Mouse (Mus musculus) kidney, embryonic 14.5 days (tissue): Measurements from ENCODE around the gene Acot6. TPM values are rescaled to one million over a fixed set of nuclear protein-coding genes. Genes with fewer than 3 reads are reported as not detected.
"Not testable (repeated sequence)": the region's sequence is repeated elsewhere in the genome, so short reads cannot be mapped to it uniquely, and the experiment has no call there.

Source experiments
- ATAC-seq: fragments of 200-750 bp; cut with Nextera tagmentation; 2 replicates; pipeline ENCODE4 v1.8.0; 2017; ENCODE audit warnings: moderate number of reproducible peaks, mild to moderate bottlenecking, moderate TSS enrichment, moderate library complexity; ENCODE audit not compliant: low FRiP score, low TSS enrichment
- H3K27ac ChIP-seq: fragments of 300-500 bp; sonication (generic); 2 replicates; pipeline ENCODE4 v1.5.1; 2014; ENCODE audit warnings: low read depth, mild to moderate bottlenecking, low read length, moderate library complexity, mixed read lengths
- H3K27me3 ChIP-seq: fragments of 300-500 bp; sonication (generic); 2 replicates; pipeline ENCODE4 v1.6.1; 2014; ENCODE audit warnings: mild to moderate bottlenecking, low read length; ENCODE audit not compliant: control insufficient read depth, insufficient read depth
- H3K36me3 ChIP-seq: fragments of 300-500 bp; sonication (generic); 2 replicates; pipeline ENCODE4 v1.6.1; 2014; ENCODE audit warnings: low read length, mixed read lengths; ENCODE audit not compliant: control insufficient read depth, insufficient read depth
- H3K4me1 ChIP-seq: fragments of 300-500 bp; sonication (generic); 2 replicates; pipeline ENCODE4 v1.6.1; 2014; ENCODE audit warnings: low read length, mixed read lengths; ENCODE audit not compliant: control insufficient read depth, insufficient read depth
- H3K4me2 ChIP-seq: fragments of 300-500 bp; sonication (generic); replicated peaks from 2 replicates; pipeline ENCODE4 v1.6.1; 2014; ENCODE audit warnings: low read depth, mild to moderate bottlenecking, low read length
- H3K4me3 ChIP-seq: fragments of 300-500 bp; sonication (generic); 2 replicates; pipeline ENCODE4 v1.5.1; 2014; ENCODE audit warnings: mild to moderate bottlenecking, low read length
- H3K9ac ChIP-seq: fragments of 300-500 bp; sonication (generic); 2 replicates; pipeline ENCODE4 v1.6.1; 2014; ENCODE audit warnings: low read depth, mild to moderate bottlenecking, low read length, moderate library complexity
- H3K9me3 ChIP-seq: fragments of 300-500 bp; sonication (generic); 2 replicates; pipeline ENCODE4 v1.6.1; 2016; ENCODE audit warnings: low read length; ENCODE audit not compliant: control insufficient read depth
- WGBS: fragments of 180-500 bp; shearing (Covaris S2); extraction: QIAGEN DNeasy Blood & Tissue Kit; methylation state at CpG from one replicate; pipeline ENCODE4 v1.1.7; 2014; 5-methylcytosine and 5-hydroxymethylcytosine counted together
- polyA plus RNA-seq: library from polyadenylated mRNA; unstranded; fragments of >200 nt; fragmentation: Nextera tagmentation; extraction: Ambion mirVana; gene quantifications from 2 replicates; pipeline ENCODE4 v1.2.1, GENCODE M21; 2014

Gene Acot6
- 1.7 and 2.0 TPM in 2 replicates for polyA plus RNA-seq

DNA sequence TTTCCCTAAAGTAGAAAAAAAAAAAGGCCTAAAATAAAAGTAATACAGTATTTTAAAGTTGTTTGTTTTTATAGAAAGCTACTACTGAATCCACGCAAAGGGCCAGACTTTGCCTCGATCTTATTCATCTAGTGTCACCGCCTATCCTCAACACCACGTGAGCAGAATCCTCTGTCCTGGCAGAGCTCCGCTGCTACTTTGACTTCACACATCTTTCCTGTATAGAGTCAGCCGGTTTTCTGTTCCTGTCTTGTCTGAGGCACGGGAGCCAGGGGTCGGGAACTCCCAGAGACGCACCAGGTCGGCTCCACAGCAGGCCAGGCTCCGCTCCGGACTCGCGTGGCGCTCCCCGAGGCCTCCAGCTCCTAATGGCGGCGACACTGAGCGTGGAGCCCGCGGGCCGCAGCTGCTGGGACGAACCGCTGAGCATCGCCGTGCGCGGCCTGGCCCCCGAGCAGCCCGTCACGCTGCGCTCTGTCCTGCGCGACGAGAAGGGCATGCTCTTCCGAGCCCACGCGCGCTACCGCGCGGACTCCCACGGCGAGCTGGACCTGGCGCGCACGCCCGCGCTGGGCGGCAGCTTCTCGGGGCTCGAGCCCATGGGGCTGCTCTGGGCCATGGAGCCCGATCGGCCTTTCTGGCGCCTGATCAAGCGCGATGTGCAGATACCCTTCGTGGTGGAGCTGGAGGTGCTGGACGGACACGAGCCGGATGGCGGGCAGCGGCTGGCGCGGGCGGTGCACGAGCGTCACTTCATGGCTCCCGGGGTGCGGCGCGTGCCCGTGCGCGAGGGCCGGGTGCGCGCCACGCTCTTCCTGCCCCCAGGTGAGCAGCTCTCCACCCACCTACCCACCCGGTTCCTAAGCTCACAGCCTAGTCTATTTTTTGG lies at the start of gene Acot6:
Acot6 (plus strand) TSS at position 51 of the 889 bp plus-strand sequence.
- not testable (repeated sequence) for H3K27me3 ChIP-seq, H3K9me3 ChIP-seq, H3K27ac ChIP-seq, H3K36me3 ChIP-seq, H3K4me1 ChIP-seq
- Histone ChIP-seq H3K9ac (peak within 1 kb of the TSS; percentile 65), H3K4me2 (peak within 1 kb of the TSS; percentile 78), H3K4me3 (peak within 1 kb of the TSS; percentile 50)
- WGBS, result under 1% methylated on average over 49 of the region's 80 CpGs
- peak; percentile 76 for ATAC-seq

DNA sequence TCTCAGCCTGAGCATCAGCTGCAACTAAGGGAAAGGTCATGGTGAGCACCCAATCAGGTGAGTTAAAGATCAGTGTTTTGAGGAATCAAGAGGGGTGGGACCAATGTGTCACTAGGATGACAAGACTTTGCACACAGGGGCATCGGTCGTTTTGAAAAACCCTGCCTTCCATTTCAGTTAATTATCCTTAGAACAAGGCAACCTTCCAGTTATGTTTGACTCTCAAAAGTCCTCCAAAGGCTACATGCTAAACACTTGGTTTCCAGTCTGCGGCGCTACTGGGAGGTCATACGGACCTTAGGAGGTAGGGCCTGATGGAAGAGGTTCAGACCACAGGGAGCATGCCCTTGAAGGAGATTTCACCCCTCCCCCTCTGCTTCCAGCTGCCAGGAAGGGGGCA lies 49.7 kb upstream of the Acot6 start:
- H3K27me3 ChIP-seq, H3K9ac ChIP-seq, H3K4me2 ChIP-seq, H3K4me1 ChIP-seq, H3K4me3 ChIP-seq, H3K27ac ChIP-seq, H3K36me3 ChIP-seq, ATAC-seq, H3K9me3 ChIP-seq: not testable (repeated sequence)
- WGBS, result 83% methylated on average over 5 of the region's 5 CpGs

DNA sequence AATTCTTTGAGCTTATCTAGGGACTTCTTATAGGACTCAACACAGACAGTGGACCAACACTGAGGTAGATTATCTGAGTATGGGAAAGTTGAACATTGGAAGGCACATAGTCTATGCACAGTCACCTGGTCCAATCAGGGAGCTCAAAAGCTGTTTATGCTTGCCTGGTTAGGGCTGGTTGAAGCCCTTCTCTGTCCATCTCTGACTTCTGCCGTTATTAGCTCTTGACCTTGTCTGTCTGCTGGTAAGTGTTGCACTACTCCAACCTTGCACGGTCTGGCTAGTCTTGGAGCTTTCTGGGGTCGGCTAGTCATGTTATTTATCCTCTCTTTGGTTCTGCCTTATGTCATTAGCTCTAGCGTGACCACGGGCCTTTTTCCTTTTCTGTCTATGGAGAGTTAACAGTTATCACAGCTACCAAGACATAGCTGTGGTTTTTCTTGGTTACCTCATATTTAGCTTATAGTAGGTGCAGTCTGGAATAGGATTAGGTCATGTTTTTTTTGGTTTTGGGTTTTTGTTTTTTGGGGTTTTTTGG lies 48.4 kb upstream of the Acot6 start, which contains the start of gene Acot3:
Acot3 (plus strand) TSS at position 208 of the 538 bp plus-strand sequence.
- WGBS, result 78% methylated on average over 5 of the region's 5 CpGs
- Histone ChIP-seq H3K4me1 (no peaks in the 10 kb centered on the region), H3K9ac (no peak within 1 kb of the TSS), H3K27ac (no peak within 1 kb of the TSS), H3K4me3 (no peak within 1 kb of the TSS), H3K9me3 (peaks cover 7% of the 10 kb centered on the region), H3K4me2 (0 out of 2 replicates have a peak within 1 kb of the TSS, but pooled peaks have one; percentile 79), H3K36me3 (no peaks in the 10 kb centered on the region), H3K27me3 (peaks cover 9% of the 10 kb centered on the region; the same call in 1 of the 2 replicates)
- no peak for ATAC-seq

GRCm38 (mm10) chr12:84052609-84053008 lies 47.8 kb upstream of the Acot6 start:
- Histone ChIP-seq H3K4me3 (no peak overlapping the region), H3K4me2 (no peak overlapping the region), H3K9ac (no peak overlapping the region), H3K27me3 (peaks cover 9% of the 10 kb centered on the region; the same call in 1 of the 2 replicates), H3K9me3 (peaks cover 7% of the 10 kb centered on the region), H3K36me3 (no peaks in the 10 kb centered on the region), H3K4me1 (no peaks in the 10 kb centered on the region), H3K27ac (no peak overlapping the region)
- WGBS, result 89% methylated on average over 7 of the region's 7 CpGs
- no peak for ATAC-seq

DNA sequence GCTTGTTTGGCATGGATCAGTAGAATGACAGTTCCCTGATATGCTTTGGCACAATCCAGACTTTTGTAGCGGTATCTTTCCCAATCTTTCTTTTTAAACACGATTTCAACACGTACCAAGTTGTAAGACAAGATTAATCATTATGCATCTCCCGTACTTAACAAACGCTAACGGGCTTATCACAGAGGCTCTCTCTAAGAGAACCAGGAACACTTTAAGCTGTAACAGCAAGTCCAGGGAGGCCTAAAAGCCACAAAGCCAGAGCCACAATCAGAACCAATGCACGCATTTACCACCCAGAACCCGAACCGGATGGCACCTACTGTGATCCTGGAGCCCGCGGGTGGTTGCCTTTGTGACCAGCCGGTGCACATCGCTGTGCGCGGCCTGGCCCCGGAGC lies 47.3 kb upstream of the Acot6 start:
- H3K9ac ChIP-seq, result peak overlapping the region; percentile 50; the same call in 1 of the 2 replicates
- H3K4me1 ChIP-seq, result no peaks in the 10 kb centered on the region
- peaks cover 5% of the 10 kb centered on the region for H3K9me3 ChIP-seq
- ATAC-seq, result no peak
- H3K4me3 ChIP-seq, result peak overlapping the region; percentile 42
- no peak overlapping the region for H3K27ac ChIP-seq
- no peaks in the 10 kb centered on the region for H3K36me3 ChIP-seq
- peak overlapping the region; percentile 79 for H3K4me2 ChIP-seq
- 18% methylated on average over 16 of the region's 16 CpGs for WGBS
- H3K27me3 ChIP-seq, result peaks cover 9% of the 10 kb centered on the region; the same call in 1 of the 2 replicates

- H3K36me3 ChIP-seq, result no peaks in the 10 kb centered on the region
- peak overlapping the region; percentile 79 for H3K4me2 ChIP-seq
- peak; percentile 39; the same call in 1 of the 2 replicates for ATAC-seq
- H3K4me1 ChIP-seq, result no peaks in the 10 kb centered on the region
- no peaks in the 10 kb centered on the region for H3K9me3 ChIP-seq
- H3K27ac ChIP-seq, result no peak overlapping the region
- H3K9ac ChIP-seq, result peak overlapping the region; percentile 50
- 2% methylated on average over 34 of the region's 46 CpGs for WGBS
- peaks cover 9% of the 10 kb centered on the region; the same call in 1 of the 2 replicates for H3K27me3 ChIP-seq
- peak overlapping the region; percentile 42 for H3K4me3 ChIP-seq
Observed at GRCm38 (mm10) chr12:84053679-84054391, 46.6 kb upstream of the Acot6 start.

DNA sequence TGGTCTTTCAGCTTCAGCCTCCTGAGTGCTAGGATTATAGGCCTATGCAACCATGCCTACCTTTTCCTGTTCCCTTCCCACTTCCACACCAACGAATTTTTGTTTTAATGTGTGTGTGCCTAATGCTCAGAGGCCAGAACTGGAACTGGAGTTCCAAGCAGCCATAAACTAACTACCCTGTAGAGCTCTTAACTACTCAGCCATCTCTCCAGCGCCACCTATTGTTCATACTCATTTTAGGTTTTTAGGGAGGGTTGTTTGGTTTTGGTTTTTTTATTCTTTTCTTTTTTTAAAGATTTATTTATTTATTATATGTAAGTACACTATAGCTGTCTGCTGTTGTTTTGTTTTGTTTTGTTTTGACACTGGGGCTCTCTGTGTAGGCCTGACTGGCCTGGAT lies 39.5 kb upstream of the Acot6 start:
- Histone ChIP-seq H3K27ac (no peak overlapping the region), H3K36me3 (no peaks in the 10 kb centered on the region), H3K4me3 (no peak overlapping the region), H3K9ac (no peak overlapping the region), H3K4me1 (no peaks in the 10 kb centered on the region), H3K27me3 (no peaks in the 10 kb centered on the region), H3K4me2 (no peak overlapping the region), H3K9me3 (no peaks in the 10 kb centered on the region)
- ATAC-seq, result no peak
- WGBS, result 31% methylated on average over 2 of the region's 2 CpGs

GRCm38 (mm10) chr12:84062336-84062735 lies 38.1 kb upstream of the Acot6 start:
- WGBS, result 94% methylated on average over 20 of the region's 20 CpGs
- no peak overlapping the region for H3K4me2 ChIP-seq
- H3K4me1 ChIP-seq, result no peaks in the 10 kb centered on the region
- H3K4me3 ChIP-seq, result no peak overlapping the region
- H3K27me3 ChIP-seq, result no peaks in the 10 kb centered on the region
- H3K9me3 ChIP-seq, result no peaks in the 10 kb centered on the region
- no peak for ATAC-seq
- H3K36me3 ChIP-seq, result no peaks in the 10 kb centered on the region
- no peak overlapping the region for H3K27ac ChIP-seq
- no peak overlapping the region for H3K9ac ChIP-seq
